Mouse (Mus musculus): ENCODE data around the gene Gltpd2. TPM values are rescaled to one million over a fixed set of nuclear protein-coding genes. Genes with fewer than 3 reads are reported as not detected.

The Gltpd2 gene
- 0.94 and 1.0 TPM in 2 replicates for polyA plus RNA-seq (2012; rRNA removed)

DNA sequence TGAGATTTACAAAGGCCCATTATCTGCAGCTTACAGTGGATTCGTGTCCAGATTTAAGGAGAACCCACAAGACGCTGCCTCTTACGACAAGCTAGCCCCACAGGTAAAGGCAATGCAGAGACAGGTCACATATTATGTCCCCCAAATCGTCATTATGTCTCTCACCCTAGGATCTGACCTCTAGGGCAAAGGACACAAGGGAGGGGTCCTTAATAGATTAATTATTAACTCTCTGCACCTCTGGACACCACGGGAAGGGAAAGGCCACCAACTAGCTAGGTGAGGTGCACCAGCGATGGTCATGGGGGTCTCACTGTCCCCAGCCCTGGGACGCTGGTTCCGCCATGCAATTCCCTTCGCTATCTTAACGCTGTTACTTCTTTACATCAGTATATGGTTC lies at the start of gene Gltpd2:
TSS of gene Gltpd2 (plus strand) at position 274 of the 400 bp plus-strand sequence.

GRCm38 (mm10) chr11:70504970-70505369 lies 14.0 kb upstream of the Gltpd2 start, which contains the start of gene Tm4sf5:
Gene Tm4sf5, plus strand, starts transcription at chr11:70505244.

DNA sequence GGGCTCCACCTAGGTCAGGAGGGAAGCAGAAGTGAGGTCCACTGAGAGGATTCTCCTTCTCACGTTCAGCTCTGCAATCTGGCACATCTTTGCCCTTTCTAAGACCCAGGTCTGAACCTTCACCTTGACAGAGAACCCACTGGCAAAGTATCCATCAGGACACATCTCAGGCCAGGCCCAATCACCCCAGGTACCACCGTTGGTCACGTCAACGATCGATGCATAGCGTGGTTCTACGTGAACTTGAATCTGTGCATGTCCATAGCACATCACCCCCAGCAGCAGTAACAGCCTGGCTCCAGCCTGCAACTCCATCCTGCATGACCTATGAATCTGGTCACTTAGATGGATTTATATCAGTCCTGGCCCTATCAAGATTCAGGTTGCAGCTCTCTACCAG lies 4.7 kb upstream of the Gltpd2 start, which contains the start of gene Vmo1:
TSS of gene Vmo1 (minus strand) at position 329 of the 400 bp plus-strand sequence.

DNA sequence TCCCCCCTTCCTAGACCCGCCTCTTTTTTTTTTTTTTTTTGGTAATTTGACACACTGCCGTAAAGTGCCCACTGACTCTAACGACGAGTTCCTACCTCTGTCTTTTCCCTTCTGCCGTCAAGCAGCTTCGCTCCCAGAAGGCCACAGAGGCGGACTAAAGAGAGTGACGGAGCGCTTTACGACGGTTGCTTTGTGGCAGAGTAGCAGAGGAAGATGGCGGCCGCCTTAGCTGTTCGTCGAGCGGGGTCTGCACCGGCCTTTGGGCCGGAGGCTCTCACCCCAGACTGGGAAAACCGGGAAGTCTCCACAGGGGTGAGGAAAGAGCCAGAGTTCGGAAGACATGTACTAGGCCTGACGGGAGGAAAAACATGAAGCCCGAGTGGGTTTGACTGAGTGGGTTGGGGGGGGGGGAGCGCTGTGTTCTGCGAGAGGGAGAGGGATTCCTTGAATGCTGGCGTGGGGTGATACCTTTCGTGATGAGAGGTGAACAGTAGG lies 6.2 kb downstream of the Gltpd2 start, which contains the start of gene Psmb6:
TSS of gene Psmb6 (plus strand) at position 184 of the 495 bp plus-strand sequence.

GRCm38 (mm10) chr11:70532839-70533238 lies 13.8 kb downstream of the Gltpd2 start, which contains the start of gene Gm40193:
Gene Gm40193, minus strand, starts transcription at chr11:70532939.

DNA sequence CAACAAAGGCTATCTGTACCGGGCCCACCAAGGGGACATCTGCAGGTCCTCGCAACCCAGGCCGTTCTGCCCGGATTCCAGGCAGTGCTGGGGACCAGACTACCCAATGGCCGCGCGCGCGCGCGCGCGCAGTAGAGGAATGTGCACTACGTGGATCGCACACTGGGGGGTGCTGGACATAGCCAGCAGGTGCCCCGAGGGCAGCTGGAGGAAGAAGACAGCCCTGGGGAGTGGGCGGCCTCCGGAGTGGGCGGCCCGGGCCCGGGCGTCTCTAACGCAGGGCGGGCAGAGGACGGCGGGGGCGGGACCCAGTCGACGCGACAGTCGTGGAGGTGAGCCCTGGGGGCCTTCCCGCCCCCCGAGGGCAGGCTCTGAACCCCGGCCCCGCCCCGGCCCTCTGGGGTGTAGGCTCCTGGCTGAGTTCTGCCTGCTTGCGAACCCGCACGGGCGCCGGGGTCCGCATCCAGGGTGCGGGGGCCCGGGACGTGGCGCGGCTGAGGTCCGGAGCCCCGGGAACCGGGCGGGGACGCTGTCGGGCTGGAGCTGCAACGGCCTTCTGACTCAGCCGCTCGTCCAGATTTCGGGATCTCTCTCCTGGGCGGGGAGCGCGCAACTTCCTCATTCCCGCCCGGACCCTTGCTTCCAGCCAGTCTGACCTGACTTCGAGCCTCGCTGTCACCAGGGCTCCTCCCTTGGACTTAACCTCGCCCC lies 21.0 kb downstream of the Gltpd2 start, which contains the start of gene Pld2:
TSS of gene Pld2 (plus strand) at position 188 of the 711 bp plus-strand sequence.

DNA sequence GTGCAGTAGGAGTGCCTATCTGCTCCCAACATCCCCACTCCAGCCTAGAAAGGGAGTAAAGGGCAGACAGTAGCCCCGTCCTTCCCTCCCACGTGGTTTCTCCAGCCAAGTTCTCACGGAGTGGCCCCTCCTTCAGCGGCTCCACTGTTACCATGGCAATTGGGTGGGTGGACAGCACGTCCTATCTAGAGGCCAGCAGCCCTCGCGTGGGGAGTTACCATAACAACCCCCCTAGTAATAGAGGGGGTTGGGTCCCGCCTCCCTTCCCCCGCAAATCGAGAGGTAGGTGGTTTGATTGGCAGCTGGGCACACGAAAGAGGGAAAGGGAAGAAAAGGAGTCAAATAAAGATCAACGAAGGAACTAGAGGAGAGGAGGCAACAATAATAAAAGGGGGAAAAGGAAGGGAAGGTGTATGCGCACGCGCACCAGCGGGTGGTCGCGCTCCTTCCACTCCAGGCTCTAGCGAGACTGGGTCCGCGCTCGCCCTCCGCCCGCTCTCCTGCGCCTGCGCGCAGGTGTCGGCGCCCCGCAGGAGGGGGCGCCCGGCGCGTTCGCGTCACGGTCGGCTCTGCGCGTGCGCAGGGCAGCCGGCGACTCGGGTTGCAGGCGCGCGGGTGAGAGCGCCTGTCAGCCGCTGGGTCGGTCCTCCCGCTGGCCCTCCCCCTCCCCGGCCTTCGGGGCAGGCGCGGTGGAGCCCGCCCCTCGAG lies 43.4 kb downstream of the Gltpd2 start, which contains the start of gene Mink1:
TSS of gene Mink1 (plus strand) at position 595 of the 708 bp plus-strand sequence.

Other genes with a start within 250 kb of the Gltpd2 start
- gene Alox12e, start 196.6 kb upstream of the Gltpd2 start, polyA plus RNA-seq (2012; rRNA removed), result 15.1 and 21.8 TPM in 2 replicates
- 24.3 and 28.5 TPM in 2 replicates for gene Alox15, start 167.2 kb upstream of the Gltpd2 start, polyA plus RNA-seq (2012; rRNA removed)
- 32.7 and 36.4 TPM in 2 replicates for gene Pelp1, start 109.2 kb upstream of the Gltpd2 start, polyA plus RNA-seq (2012; rRNA removed)
- gene Arrb2, start 86.6 kb upstream of the Gltpd2 start, polyA plus RNA-seq (2012; rRNA removed), result 35.9 and 49.5 TPM in 2 replicates
- gene Med11, start 67.3 kb upstream of the Gltpd2 start, polyA plus RNA-seq (2012; rRNA removed), result 21.2 and 24.3 TPM in 2 replicates
- gene Zmynd15, start 59.8 kb upstream of the Gltpd2 start, polyA plus RNA-seq (2012; rRNA removed), result 8.7 and 9.5 TPM in 2 replicates
- gene Cxcl16, start 59.2 kb upstream of the Gltpd2 start, polyA plus RNA-seq (2012; rRNA removed), result 37.7 and 41.1 TPM in 2 replicates
- gene Tm4sf5, start 14.0 kb upstream of the Gltpd2 start, polyA plus RNA-seq (2012; rRNA removed), result 2.7 and 3.7 TPM in 2 replicates
- 0.50 TPM in 1 of 2 replicates, not detected in the other for gene Vmo1, start 4.6 kb upstream of the Gltpd2 start, polyA plus RNA-seq (2012; rRNA removed)
- gene Psmb6, start 6.2 kb downstream of the Gltpd2 start, polyA plus RNA-seq (2012; rRNA removed), result 320 and 440 TPM in 2 replicates
- not detected in 2 replicates for gene Gm40193, start 13.7 kb downstream of the Gltpd2 start, polyA plus RNA-seq (2012; rRNA removed)
- 31.2 and 31.9 TPM in 2 replicates for gene Pld2, start 20.9 kb downstream of the Gltpd2 start, polyA plus RNA-seq (2012; rRNA removed)
- gene Mink1, start 43.7 kb downstream of the Gltpd2 start, polyA plus RNA-seq (2012; rRNA removed), result 111 and 120 TPM in 2 replicates
- gene 4930544D05Rik, start 96.7 kb downstream of the Gltpd2 start, polyA plus RNA-seq (2012; rRNA removed), result not detected in 2 replicates
- gene Chrne, start 100.0 kb downstream of the Gltpd2 start, polyA plus RNA-seq (2012; rRNA removed), result 0.35 TPM in 1 of 2 replicates, not detected in the other
- not detected in 2 replicates for gene Gp1ba, start 119.9 kb downstream of the Gltpd2 start, polyA plus RNA-seq (2012; rRNA removed)
- gene Rnf167, start 128.0 kb downstream of the Gltpd2 start, polyA plus RNA-seq (2012; rRNA removed), result 94.5 and 104 TPM in 2 replicates
- 138 and 164 TPM in 2 replicates for gene Slc25a11, start 128.3 kb downstream of the Gltpd2 start, polyA plus RNA-seq (2012; rRNA removed)
- 2,318 and 3,020 TPM in 2 replicates for gene Pfn1, start 135.4 kb downstream of the Gltpd2 start, polyA plus RNA-seq (2012; rRNA removed)
- 11.0 and 11.7 TPM in 2 replicates for gene Eno3, start 138.0 kb downstream of the Gltpd2 start, polyA plus RNA-seq (2012; rRNA removed)
- gene Spag7, start 150.2 kb downstream of the Gltpd2 start, polyA plus RNA-seq (2012; rRNA removed), result 38.2 and 49.8 TPM in 2 replicates
- 25.3 and 32.7 TPM in 2 replicates for gene Camta2, start 168.9 kb downstream of the Gltpd2 start, polyA plus RNA-seq (2012; rRNA removed)
- gene Inca1, start 181.0 kb downstream of the Gltpd2 start, polyA plus RNA-seq (2012; rRNA removed), result 2.7 and 3.5 TPM in 2 replicates
- 51.4 and 54.9 TPM in 2 replicates for gene Kif1c, start 181.4 kb downstream of the Gltpd2 start, polyA plus RNA-seq (2012; rRNA removed)
- gene Zfp3, start 245.0 kb downstream of the Gltpd2 start, polyA plus RNA-seq (2012; rRNA removed), result 1.9 and 2.1 TPM in 2 replicates